17 mouse cellular contexts compared by ENCODE assay signal in the genomic region with DNA sequence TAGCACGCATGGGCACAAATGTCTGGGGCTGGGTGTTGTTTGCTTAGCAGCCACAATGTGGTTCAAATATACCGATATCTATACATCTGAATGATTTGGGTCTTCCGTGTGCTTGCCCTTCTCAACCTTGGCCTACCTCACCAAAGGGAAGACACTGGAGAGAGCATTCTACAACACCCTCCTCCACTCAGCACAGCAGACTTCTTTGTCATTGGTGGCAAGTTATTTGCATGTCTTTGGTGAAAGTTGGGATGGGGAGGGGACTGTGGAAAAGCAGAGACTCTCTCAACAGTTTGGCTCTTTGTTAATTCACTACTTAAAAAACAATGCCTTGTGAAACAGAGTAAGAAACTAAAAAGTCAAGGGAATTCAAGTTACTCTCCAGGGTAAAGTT. TPM values are rescaled to one million over a fixed set of nuclear protein-coding genes. Genes with fewer than 3 reads are reported as not detected.
DNase-seq lines count a peak whose midpoint lies in the region; ATAC-seq and TF ChIP-seq lines count a peak whose summit lies in the region.
"Had no signal": no experiment of that assay in that cellular context is flagged by ENCODE, and none has a peak within 500 bp of the region (broad histone marks: within the 10 kb centered on the region; RNA-seq: fewer than 3 reads in every experiment).

No protein-coding gene starts in this region.

- no peak overlapping the region for H3K4me2 ChIP-seq in intestine, embryonic 15.5 days (replicated peaks)
- no peak overlapping the region for H3K4me2 ChIP-seq in intestine, postnatal 0 days (replicated peaks; ENCODE audit: low read depth)
- H3K4me2 ChIP-seq in stomach, embryonic 16.5 days (ENCODE audit: low read depth, low read length): no peak overlapping the region
- H3K4me2 ChIP-seq: embryonic facial prominence, embryonic 12.5 days; hindbrain, embryonic 15.5 days; limb, embryonic 13.5 days; midbrain, embryonic 12.5 days had no signal

- H3K9ac ChIP-seq in intestine, embryonic 15.5 days: no peak overlapping the region
- no peak overlapping the region for H3K9ac ChIP-seq in intestine, postnatal 0 days (ENCODE audit: low read depth, low read length)
- H3K9ac ChIP-seq in stomach, embryonic 16.5 days (ENCODE audit: low read length): no peak overlapping the region
- H3K9ac ChIP-seq: embryonic facial prominence, embryonic 12.5 days; hindbrain, embryonic 15.5 days; limb, embryonic 13.5 days; liver, embryonic 14.5 days; midbrain, embryonic 12.5 days had no signal

- no peaks in the 10 kb centered on the region for H3K9me3 ChIP-seq in intestine, embryonic 15.5 days
- no peaks in the 10 kb centered on the region for H3K9me3 ChIP-seq in intestine, postnatal 0 days (ENCODE audit: control insufficient read depth)
- H3K9me3 ChIP-seq in stomach, embryonic 16.5 days (replicated peaks; ENCODE audit: control insufficient read depth, low read length): no peaks in the 10 kb centered on the region
- H3K9me3 ChIP-seq: embryonic facial prominence, embryonic 12.5 days; hindbrain, embryonic 15.5 days; limb, embryonic 13.5 days; midbrain, embryonic 12.5 days had no signal

- ATAC-seq in intestine, embryonic 15.5 days: no peak
- no peak for ATAC-seq in intestine, postnatal 0 days
- no peak for ATAC-seq in stomach, embryonic 16.5 days (ENCODE audit: insufficient read depth, low FRiP score)
- ATAC-seq in erythroblast, adult 5-6 weeks (replicated peaks; ENCODE audit: low FRiP score, poor library complexity, severe bottlenecking): no peak

- no peaks in the 10 kb centered on the region for H3K27me3 ChIP-seq in intestine, embryonic 15.5 days (replicated peaks)
- H3K27me3 ChIP-seq in intestine, postnatal 0 days (replicated peaks; ENCODE audit: control insufficient read depth, insufficient read depth, low read length): no peaks in the 10 kb centered on the region
- H3K27me3 ChIP-seq in stomach, embryonic 16.5 days (ENCODE audit: control insufficient read depth, insufficient read depth, low read length): no peaks in the 10 kb centered on the region
- H3K27me3 ChIP-seq: embryonic facial prominence, embryonic 12.5 days; hindbrain, embryonic 15.5 days; limb, embryonic 13.5 days; midbrain, embryonic 12.5 days had no signal

- WGBS in intestine, embryonic 15.5 days: 61% methylated on average over 3 of the region's 3 CpGs
- WGBS in intestine, postnatal 0 days: 65% methylated on average over 3 of the region's 3 CpGs
- 56% methylated on average over 3 of the region's 3 CpGs for WGBS in stomach, embryonic 16.5 days

- peaks cover 44% of the 10 kb centered on the region for H3K36me3 ChIP-seq in intestine, embryonic 15.5 days
- H3K36me3 ChIP-seq in intestine, postnatal 0 days (ENCODE audit: control insufficient read depth, insufficient read depth): peaks cover 68% of the 10 kb centered on the region
- H3K36me3 ChIP-seq in stomach, embryonic 16.5 days (ENCODE audit: control insufficient read depth, insufficient read depth, low read length): peaks cover 36% of the 10 kb centered on the region

- intact Hi-C loops in gastrocnemius, postnatal 14 days (cut with DNase I; ENCODE audit: low total_unique reads): no loop called here

- DNase-seq in 416B (ENCODE audit: low read depth) (peak; percentile 36), ES-CJ7 (ENCODE audit: low read depth, low spot score) (peak; percentile 93)
- no peak for DNase-seq in gastrocnemius, postnatal 25 days
- DNase-seq in gastrocnemius, postnatal 14 days: no peak
- DNase-seq: adrenal gland, postnatal 36 days; cerebellum, adult 8-10 months; kidney, adult 2 months; kidney, postnatal 25 days had no signal

- H3K27ac ChIP-seq in intestine, embryonic 15.5 days: 0 out of 2 replicates have a peak overlapping the region, but pooled peaks have one; percentile 7
- H3K27ac ChIP-seq in intestine, postnatal 0 days (ENCODE audit: low read depth, low read length): no peak overlapping the region
- H3K27ac ChIP-seq in stomach, embryonic 16.5 days (ENCODE audit: low read length): peak overlapping the region; percentile 56
- H3K27ac ChIP-seq: embryonic facial prominence, embryonic 12.5 days; hindbrain, embryonic 15.5 days; limb, embryonic 13.5 days; liver, embryonic 14.5 days; midbrain, embryonic 12.5 days had no signal

- H3K4me1 ChIP-seq in intestine, embryonic 15.5 days (replicated peaks): peaks cover 43% of the 10 kb centered on the region
- H3K4me1 ChIP-seq in intestine, postnatal 0 days (replicated peaks; ENCODE audit: control insufficient read depth, insufficient read depth, low read length): no peaks in the 10 kb centered on the region
- peaks cover 49% of the 10 kb centered on the region for H3K4me1 ChIP-seq in stomach, embryonic 16.5 days (ENCODE audit: control insufficient read depth, insufficient read depth, low read length)

- no peak overlapping the region for H3K4me3 ChIP-seq in intestine, embryonic 15.5 days (replicated peaks)
- H3K4me3 ChIP-seq in intestine, postnatal 0 days (ENCODE audit: low read depth, low read length): no peak overlapping the region
- H3K4me3 ChIP-seq in stomach, embryonic 16.5 days (replicated peaks; ENCODE audit: low read length): no peak overlapping the region
- H3K4me3 ChIP-seq: embryonic facial prominence, embryonic 12.5 days; hindbrain, embryonic 15.5 days; limb, embryonic 13.5 days; midbrain, embryonic 12.5 days had no signal

- TF ChIP-seq CTCF in intestine, postnatal 0 days (IDR thresholded peaks at IDR 0.05; ENCODE audit: low read depth): no peak

RNA-seq across cellular contexts. Expression of gene Fancc, which starts 33.3 kb away (rescaled TPM):
- polyA plus RNA-seq in intestine, embryonic 15.5 days (2015; fragmentation: Nextera tagmentation; extraction: Ambion mirVana): 17.1 and 17.7 TPM in 2 replicates
- polyA plus RNA-seq in intestine, postnatal 0 days (2015; fragmentation: Nextera tagmentation; extraction: Ambion mirVana): 5.1 and 6.5 TPM in 2 replicates
- 21.9 and 22.0 TPM in 2 replicates for polyA plus RNA-seq in stomach, embryonic 16.5 days (2015; fragmentation: Nextera tagmentation; extraction: Ambion mirVana)
- 1 to 10 TPM; 2.0 to 2.3 TPM for total RNA-seq in gastrocnemius, postnatal 25 days (2021)
- 4.8 and 26.5 TPM in 2 replicates for total RNA-seq in erythroblast, adult 5-6 weeks (2015; ENCODE audit: low replicate concordance)
- 9.0 and 17.6 TPM in 2 replicates for total RNA-seq in erythroblast, adult 5-6 weeks (2017; ENCODE audit: low replicate concordance)
- total RNA-seq in gastrocnemius, postnatal 14 days (2021): 1 to 10 TPM; 3.3 to 3.7 TPM

RNA-seq across cellular contexts. Expression of gene Ptch1, which starts 43.0 kb away (rescaled TPM):
- 30.5 and 34.1 TPM in 2 replicates for polyA plus RNA-seq in intestine, embryonic 15.5 days (2015; fragmentation: Nextera tagmentation; extraction: Ambion mirVana)
- polyA plus RNA-seq in intestine, postnatal 0 days (2015; fragmentation: Nextera tagmentation; extraction: Ambion mirVana): 11.0 and 11.9 TPM in 2 replicates
- polyA plus RNA-seq in stomach, embryonic 16.5 days (2015; fragmentation: Nextera tagmentation; extraction: Ambion mirVana): 28.5 and 31.1 TPM in 2 replicates
- 10 to 100 TPM in 1 of 2 experiments, 1 to 10 TPM in 1; 9.9 to 11.2 TPM for total RNA-seq in gastrocnemius, postnatal 25 days (2021)
- 2.5 and 4.8 TPM in 2 replicates for total RNA-seq in erythroblast, adult 5-6 weeks (2015; ENCODE audit: low replicate concordance)
- total RNA-seq in erythroblast, adult 5-6 weeks (2017; ENCODE audit: low replicate concordance): 1.5 and 2.5 TPM in 2 replicates
- 10 to 100 TPM; 10.3 to 15.2 TPM for total RNA-seq in gastrocnemius, postnatal 14 days (2021)

Comparison
In these comparisons a context has a peak if more than half of its experiments do, and no peak if none do; other contexts are left out.
1. DNase-seq: peak in 416B (single experiment) and ES-CJ7 (single experiment); none in gastrocnemius, postnatal 25 days (single experiment) and gastrocnemius, postnatal 14 days (single experiment).